Mouse (Mus musculus) adrenal gland, postnatal 25 days (tissue): ENCODE measurements around the gene Klk8. TPM values are rescaled to one million over a fixed set of nuclear protein-coding genes. Genes with fewer than 3 reads are reported as not detected.

ENCODE experiments used
- DNase-seq: peaks from one replicate; pipeline ENCODE4 v3.0.0; 2021; ENCODE audit warnings: mixed read lengths
- total RNA-seq: library from RNA; stranded (reverse); gene quantifications from 2 replicates; pipeline ENCODE4 v1.2.3, GENCODE M21; 2021

Klk8 gene
- total RNA-seq, 1 experiment from 2014 or later = 2.7 TPM

DNA sequence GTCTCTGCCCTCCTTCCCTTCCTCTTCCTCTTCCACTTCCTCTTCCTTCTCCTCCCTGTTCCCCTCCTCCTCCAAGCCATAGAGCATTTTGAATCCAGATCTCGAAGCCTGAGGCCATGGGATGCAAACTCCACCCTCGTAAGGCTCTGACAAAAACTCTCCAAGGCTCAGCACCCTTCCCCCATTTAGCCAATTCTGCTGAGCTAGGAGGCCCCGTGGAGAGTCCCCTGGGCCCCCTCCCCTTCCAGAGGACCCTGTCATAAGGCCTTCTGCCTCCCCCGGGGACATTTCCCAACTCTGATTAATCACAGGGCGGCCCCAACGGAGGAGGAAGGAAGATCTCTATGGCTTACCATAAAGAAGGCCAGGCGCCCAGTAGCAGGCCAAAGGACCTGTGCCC is 5.8 kb upstream of the Klk8 start, which contains the start of gene Klk9:
Gene Klk9, plus strand, starts transcription at position 301 of the 400 bp plus-strand sequence.
- no peak for DNase-seq

DNA sequence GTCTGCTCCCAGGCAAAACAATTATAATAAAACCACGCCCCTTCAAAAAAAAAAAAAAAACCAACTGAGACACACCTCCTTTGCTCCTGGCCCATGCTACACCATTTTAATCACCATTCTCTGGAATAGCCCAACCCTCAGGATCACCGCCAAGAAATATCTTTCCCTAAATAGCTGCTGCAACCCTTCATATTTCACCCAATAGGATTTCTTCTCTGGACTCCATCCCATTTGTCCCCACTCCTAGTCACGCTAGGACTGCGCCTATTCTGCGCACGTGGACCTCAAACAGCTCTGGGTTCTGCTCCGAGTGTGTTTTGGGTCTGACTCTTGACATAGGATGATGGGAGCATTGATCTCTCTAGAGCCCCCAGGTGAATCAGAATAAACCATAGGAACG is 1.0 kb upstream of the Klk8 start:
- DNase-seq = no peak

DNA sequence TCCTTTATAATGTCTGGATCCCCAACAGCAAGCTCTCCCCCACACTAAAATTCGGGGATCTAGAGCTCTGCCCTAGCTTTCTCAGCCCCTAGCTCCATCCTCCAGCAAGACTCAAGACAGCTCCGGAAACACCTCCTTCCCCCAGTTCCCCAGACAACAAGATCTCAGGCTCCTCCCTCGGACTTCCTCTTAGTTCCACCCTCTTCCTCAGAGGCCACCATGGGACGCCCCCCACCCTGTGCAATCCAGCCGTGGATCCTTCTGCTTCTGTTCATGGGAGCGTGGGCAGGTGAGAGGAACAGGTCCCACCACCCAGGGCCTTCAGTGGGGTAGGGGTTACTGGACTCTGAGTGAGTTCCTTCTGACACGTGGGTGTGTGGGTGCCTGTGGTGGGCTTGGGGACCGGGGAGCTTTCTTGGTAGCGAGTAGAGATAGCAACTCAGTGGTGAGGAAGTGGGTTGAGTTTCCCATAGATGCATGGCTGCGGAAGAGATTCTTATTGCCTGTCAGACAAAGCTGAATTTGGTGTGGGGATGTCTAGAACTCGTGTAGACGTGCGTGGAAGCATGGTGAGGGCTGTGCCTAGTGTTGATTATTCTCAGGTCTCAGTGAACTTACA is 576 bp downstream of the Klk8 start:
- no peak for DNase-seq

DNA sequence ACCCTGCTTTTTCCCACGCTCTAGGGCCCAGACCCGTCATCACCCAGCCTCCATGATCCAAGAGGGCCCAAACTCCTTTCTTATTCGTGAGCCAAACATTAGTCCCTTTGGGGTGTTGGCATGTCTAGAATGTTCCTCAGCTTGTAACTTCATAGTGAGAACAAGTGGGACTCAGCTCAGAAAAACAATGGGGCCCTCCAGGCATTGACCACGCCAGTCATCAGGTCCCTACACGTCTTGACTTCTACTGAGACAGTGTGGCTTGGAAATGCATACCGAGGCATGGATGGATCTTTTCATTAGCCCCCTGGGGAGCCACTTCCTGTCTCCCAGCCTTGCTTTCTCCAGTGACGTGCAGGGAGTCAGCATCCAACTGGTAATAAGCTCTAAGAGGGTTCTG is 2.5 kb downstream of the Klk8 start:
- DNase-seq = no peak

DNA sequence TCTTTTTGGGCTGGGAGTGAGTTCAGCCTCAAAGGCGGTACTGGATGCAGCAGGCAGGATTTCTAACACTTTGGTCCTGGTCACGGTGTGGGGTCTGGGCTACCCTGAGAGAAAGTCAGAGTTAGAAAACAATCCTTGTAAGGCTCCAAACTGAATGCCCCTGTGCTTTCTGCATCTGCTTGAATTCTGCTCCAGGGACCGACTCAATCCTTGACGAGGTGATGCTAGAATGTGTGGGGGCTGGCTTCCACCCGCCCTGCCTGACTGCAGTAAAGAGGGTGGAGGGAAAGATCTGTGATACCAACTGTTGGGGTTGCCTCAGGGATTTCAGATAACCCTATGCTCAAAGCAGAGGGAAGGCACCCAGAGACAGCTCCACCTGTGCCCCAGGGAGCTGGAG is 13.6 kb downstream of the Klk8 start, which contains the start of gene Klk7:
Gene Klk7, plus strand, starts transcription at position 301 of the 400 bp plus-strand sequence.
- no peak for DNase-seq

DNA sequence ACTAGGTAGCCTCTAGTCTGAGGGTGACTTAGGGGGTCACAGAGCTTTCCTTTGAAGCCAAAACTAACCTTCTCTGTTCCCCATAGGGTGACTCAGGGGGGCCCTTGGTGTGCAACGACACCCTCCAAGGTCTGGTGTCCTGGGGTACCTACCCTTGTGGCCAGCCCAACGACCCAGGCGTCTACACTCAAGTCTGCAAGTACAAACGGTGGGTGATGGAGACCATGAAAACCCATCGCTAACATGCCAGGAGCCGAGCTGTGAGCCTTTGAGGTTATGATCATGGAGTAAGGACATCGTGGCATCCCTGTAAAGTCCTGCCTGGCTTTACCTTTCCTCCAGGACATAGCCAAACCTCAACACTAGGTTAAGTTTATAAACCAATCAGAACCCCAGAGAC is 17.8 kb downstream of the Klk8 start:
- DNase-seq = no peak

DNA sequence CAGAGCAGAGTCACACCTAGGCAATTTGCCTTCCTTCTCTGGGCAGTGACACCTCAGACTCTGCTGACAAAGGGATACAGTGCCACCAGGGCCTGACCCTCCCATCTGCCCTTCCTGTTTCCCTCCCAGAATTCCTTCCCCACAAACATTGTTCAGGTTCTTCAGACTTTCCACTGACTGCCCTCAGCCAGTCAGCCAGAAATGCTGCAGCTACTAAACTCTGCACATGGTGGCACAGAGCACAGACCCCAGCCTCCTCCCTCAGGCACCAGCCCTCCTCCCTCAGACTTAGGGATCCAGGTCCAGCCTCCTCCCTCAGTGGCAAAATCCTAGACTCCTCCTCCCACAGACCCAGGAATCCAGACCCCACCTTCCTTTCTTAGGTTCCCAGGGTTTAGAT is 19.4 kb downstream of the Klk8 start:
- DNase-seq = no peak

DNA sequence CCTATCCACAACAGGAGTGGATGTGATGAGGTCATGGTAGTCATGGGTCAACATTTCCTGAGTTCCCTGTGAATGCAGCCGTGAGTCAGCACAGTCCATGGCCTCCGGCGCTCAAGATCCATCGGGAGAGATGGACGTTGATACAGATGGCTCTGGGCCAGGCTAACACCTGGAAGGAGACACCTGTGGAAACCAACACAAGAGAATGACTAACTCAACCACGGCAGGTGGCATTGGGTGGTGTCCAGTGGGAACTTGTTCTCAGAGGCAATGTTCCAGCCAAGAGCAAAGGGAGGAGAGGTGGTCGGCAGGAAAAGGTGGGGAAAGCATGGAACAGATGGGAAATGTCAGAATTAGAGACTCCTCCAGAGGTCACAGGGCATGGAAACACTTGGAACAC is 24.2 kb downstream of the Klk8 start:
- DNase-seq = no peak

DNA sequence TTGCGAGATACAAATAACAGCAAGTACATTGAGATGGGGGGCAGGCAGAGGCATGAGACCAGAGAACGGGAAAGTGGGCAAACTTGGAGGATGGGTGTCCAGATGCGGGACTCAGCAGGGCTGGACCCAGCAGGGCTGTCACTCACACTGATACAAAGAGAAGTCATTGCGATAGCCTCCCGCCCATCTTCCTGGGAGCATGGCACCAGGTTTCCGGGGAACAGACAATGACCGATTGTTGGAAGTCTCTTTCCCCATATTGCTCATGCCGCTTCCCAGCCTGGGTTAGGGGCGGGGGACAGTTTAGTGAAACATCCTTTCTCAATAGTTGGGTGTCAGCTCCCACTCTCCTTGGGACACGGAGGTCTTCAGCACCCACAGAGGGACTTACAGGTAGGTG is 26.8 kb downstream of the Klk8 start, which contains the start of gene Klk6:
Gene Klk6, plus strand, starts transcription at position 301 of the 400 bp plus-strand sequence.
- DNase-seq = no peak

DNA sequence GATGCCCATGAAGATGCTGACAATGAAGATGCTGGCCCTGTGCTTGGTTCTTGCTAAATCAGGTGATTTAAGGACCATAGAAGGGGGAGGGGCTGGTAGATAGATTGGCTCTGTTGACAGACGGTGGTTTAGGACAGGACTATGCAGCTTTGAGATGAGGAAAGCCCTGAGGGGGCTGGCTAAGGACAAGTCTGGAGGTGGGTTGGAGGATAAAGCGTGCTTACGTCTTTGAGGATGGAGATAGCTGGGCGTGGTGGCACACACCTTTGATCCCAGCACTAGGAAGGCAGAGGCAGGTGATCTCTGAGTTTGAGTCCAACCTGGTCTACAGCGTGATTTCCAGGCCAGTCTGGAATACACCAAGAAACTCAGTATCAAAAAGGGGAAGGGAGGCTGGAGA is 28.7 kb downstream of the Klk8 start:
- DNase-seq = no peak

DNA sequence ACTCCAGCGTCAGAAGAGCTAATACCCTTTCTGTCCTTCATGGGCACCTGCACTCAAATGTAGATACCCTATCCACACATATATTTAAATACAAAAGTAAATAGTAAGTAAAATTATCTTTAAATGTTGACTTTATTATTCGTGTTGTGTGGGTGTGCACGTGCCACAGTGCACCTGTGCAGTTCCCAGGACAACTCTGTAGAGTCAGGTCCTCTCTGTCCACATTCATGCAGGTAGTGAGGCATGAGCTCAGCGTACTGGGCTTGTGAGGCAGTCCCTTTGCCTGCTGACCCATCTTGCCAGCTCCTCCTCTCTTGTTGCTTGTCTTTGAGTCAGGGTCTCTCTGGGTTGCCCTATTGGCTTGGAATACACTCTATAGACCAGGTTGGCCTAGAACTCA is 30.3 kb downstream of the Klk8 start:
- DNase-seq = no peak

DNA sequence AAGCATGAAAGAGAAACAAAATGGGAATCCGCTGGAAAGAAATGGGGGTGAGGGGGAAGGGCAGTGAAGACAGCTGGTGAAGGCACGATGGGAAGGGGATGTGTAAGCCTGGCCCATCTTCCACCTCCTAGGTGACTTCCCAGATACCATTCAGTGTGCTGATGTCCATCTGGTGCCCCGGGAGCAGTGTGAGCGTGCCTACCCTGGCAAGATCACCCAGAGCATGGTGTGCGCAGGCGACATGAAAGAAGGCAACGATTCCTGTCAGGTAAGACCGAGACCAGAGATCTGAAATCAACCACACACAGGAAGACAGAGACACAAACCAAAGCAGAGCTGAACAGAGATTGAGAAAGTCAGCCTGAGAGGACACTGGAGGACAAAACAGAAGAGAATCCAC is 31.6 kb downstream of the Klk8 start:
- DNase-seq = no peak

DNA sequence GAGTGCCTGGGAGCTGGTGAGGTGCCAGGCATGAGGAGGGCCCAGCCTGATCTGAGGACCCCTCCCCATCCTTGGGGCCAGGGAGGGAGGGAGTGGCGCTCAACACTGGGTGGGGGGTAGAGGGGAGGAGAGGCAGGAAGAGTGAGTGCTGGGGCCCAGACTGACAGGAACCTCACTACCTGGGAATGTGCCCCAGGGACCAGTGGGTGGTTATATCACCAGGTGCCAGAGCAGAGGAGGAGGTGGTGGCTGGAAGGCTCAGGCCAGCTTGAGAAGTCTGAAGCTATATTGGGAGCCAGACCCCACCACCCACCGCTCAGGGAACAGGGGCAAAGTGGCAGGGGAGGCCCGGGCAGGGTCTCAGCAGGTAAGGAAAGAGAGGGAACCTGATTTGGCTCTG is 44.3 kb downstream of the Klk8 start, which contains the start of gene Klk5:
Gene Klk5, plus strand, starts transcription at position 271 of the 400 bp plus-strand sequence.
- no peak for DNase-seq

DNA sequence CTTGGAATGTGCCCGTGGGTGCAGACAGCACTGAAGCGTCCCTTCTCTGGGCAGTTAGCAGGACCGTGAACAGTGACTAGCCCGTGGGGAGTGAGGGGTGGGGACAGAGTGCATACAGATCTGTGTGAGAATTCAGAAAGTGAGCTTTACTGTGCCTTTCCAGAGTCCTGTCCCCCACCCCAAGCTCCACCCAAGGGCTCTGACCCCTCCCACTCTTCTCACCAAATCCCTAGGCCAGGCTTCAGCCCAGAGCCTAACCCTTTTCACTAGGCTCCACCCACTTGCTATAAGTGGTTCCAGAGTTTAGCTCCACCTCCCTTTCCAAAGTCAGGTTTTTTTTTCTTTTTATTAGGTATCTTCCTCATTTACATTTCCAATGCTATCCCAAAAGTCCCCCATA is 46.4 kb downstream of the Klk8 start:
- no peak for DNase-seq

DNA sequence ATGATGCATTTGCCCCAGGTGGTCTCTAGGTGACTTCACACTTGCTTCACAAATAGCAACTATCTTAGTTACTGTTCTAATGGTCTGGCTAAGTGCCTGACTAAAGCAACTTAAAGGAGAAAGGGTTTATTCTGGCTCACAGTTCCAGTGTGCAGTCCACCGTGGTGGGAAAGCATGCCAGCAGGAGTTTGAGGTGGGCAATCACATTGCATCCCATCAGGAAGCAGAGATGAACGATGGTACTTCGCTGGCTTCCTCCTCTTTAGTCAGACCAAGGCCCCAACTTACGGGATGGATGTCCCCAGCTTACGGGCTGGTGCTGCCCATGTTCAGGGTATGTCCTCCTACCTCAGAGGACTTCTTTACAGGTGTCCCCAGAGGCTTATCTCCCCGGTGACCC is 54.2 kb downstream of the Klk8 start:
- no peak for DNase-seq

Other genes starting within 250 kb of the Klk8 start
- gene Zfp658, start 235.3 kb upstream of the Klk8 start, total RNA-seq = 2.8 and 3.1 TPM in 2 replicates
- gene Zfp719, start 218.0 kb upstream of the Klk8 start, total RNA-seq = 16.2 and 17.5 TPM in 2 replicates
- not detected in 2 replicates for gene Zfp819, start 190.4 kb upstream of the Klk8 start, total RNA-seq
- not detected in 2 replicates for gene Ceacam18, start 162.9 kb upstream of the Klk8 start, total RNA-seq
- 1.9 and 2.1 TPM in 2 replicates for gene Siglece, start 137.4 kb upstream of the Klk8 start, total RNA-seq
- 11.1 and 13.4 TPM in 2 replicates for gene Ctu1, start 125.6 kb upstream of the Klk8 start, total RNA-seq
- not detected in 2 replicates for gene Klk14, start 107.2 kb upstream of the Klk8 start, total RNA-seq
- not detected in 2 replicates for gene Klk13, start 85.0 kb upstream of the Klk8 start, total RNA-seq
- not detected in 2 replicates for gene Klk12, start 28.7 kb upstream of the Klk8 start, total RNA-seq
- gene Klk11, start 23.0 kb upstream of the Klk8 start, total RNA-seq = not detected in 2 replicates
- not detected in 2 replicates for gene Klk10, start 16.5 kb upstream of the Klk8 start, total RNA-seq
- not detected in 2 replicates for gene Klk9, start 5.7 kb upstream of the Klk8 start, total RNA-seq
- not detected in 2 replicates for gene Klk7, start 13.7 kb downstream of the Klk8 start, total RNA-seq
- gene Klk6, start 26.9 kb downstream of the Klk8 start, total RNA-seq = not detected in 2 replicates
- not detected in 2 replicates for gene Klk5, start 44.4 kb downstream of the Klk8 start, total RNA-seq
- not detected in 2 replicates for gene Klk4, start 83.6 kb downstream of the Klk8 start, total RNA-seq
- gene Klk15, start 136.2 kb downstream of the Klk8 start, total RNA-seq = not detected in 2 replicates
- not detected in 2 replicates for gene Klk1b8, start 153.1 kb downstream of the Klk8 start, total RNA-seq
- not detected in 2 replicates for gene Klk1b1, start 169.2 kb downstream of the Klk8 start, total RNA-seq
- gene Klk1b9, start 178.5 kb downstream of the Klk8 start, total RNA-seq = not detected in 2 replicates
- not detected in 2 replicates for gene Klk1b11, start 198.3 kb downstream of the Klk8 start, total RNA-seq
- not detected in 2 replicates for gene Klk1b26, start 214.6 kb downstream of the Klk8 start, total RNA-seq